Mouse (Mus musculus): ENCODE results near the gene Hoxb7. TPM values are rescaled to one million over a fixed set of nuclear protein-coding genes. Genes with fewer than 3 reads are reported as not detected.

Gene Hoxb7
- polyA plus RNA-seq, 1 experiment from 2014 or later = 2.5 TPM

DNA sequence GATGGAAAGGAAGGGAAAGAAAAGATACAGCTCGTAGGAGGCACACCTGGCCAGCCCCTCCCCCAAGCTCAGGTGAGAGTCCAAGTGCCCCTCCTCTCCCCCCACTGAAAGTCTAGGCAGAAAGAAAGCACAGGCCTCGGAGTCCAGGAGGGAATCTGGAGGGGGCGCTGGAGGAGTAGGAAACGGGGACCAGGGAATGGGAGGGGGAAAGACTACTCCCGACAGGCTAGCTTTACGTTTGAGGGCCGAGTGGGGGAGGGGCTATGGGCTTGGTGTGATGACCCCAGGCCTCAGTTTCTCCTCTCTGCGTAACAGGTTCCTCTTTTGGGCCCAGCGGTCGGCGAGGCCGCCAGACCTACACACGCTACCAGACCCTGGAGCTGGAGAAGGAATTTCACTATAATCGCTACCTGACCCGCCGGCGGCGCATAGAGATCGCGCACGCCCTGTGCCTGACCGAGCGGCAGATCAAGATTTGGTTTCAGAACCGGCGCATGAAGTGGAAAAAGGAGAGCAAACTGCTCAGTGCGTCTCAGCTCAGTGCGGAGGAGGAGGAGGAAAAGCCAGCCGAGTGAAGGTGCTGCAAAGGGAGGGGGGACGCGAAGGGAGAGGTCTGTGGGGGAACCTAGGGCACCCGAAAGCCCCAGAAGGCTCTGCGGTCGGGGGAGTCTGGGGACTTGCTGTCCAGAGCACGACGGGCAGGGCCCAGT, 14.1 kb downstream of the Hoxb7 start:
- Histone ChIP-seq H3K4me2 (peak overlapping the region; percentile 70), H3K9ac (peak overlapping the region; percentile 63), H3K9me3 (no peaks in the 10 kb centered on the region), H3K27me3 (peaks cover 96% of the 10 kb centered on the region), H3K36me3 (no peaks in the 10 kb centered on the region), H3K4me1 (peaks cover 20% of the 10 kb centered on the region), H3K27ac (peak overlapping the region; percentile 85), H3K4me3 (peak overlapping the region; percentile 57)
- ATAC-seq (ENCODE audit: borderline replicate concordance, extremely low read depth, low FRiP score, low TSS enrichment) = no peak
- 3% methylated on average over 35 of the region's 35 CpGs for WGBS

DNA sequence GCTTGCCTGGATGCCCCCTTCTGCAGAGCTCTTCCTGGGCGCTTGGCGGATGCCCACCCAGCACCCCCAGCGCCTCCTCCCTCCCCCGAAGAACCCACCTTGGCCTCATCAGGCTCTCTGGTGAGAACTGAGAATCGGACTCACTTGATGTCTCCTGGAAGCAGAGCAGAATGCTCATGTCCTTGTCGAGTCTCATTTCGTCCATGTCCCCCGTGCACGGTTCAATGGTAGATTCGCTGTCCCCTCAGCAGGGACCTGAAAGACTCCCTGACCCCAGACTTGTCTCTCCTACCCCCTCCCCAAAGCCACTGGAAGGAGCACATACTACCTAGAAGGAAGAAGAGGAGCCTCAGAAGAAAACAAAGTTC, 14.6 kb downstream of the Hoxb7 start:
- peaks cover 16% of the 10 kb centered on the region for H3K4me1 ChIP-seq
- peak overlapping the region; percentile 63 for H3K9ac ChIP-seq
- peak overlapping the region; percentile 57 for H3K4me3 ChIP-seq
- H3K36me3 ChIP-seq = no peaks in the 10 kb centered on the region
- H3K4me2 ChIP-seq = peak overlapping the region; percentile 70
- WGBS = 25% methylated on average over 10 of the region's 10 CpGs
- ATAC-seq (ENCODE audit: borderline replicate concordance, extremely low read depth, low FRiP score, low TSS enrichment) = no peak
- H3K27ac ChIP-seq = peak overlapping the region; percentile 85
- H3K27me3 ChIP-seq = peaks cover 96% of the 10 kb centered on the region
- no peaks in the 10 kb centered on the region for H3K9me3 ChIP-seq

DNA sequence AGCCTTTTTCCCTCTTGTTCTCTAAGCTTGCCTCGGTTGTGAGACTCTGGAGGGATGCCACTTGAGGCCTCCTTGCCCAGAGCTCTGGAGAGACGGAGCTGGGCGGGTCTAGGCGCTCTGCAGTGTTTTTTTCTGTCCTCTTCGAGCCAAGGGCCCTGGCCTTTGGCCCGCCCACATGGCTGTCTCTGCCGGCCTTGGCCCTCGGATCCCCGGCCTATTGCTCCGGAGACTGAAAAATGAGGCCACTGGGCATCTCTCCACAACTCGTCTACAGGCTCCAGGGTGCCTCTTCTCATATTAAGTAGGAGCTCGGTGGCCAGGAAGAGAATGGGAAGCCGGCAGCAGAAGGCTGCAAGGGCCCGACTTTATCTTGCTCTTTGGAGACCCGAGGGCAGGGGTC, 15.4 kb downstream of the Hoxb7 start:
- Histone ChIP-seq H3K36me3 (no peaks in the 10 kb centered on the region), H3K27me3 (peaks cover 96% of the 10 kb centered on the region), H3K4me3 (peak overlapping the region; percentile 59), H3K9me3 (no peaks in the 10 kb centered on the region), H3K4me1 (peaks cover 16% of the 10 kb centered on the region), H3K27ac (peak overlapping the region; percentile 85), H3K4me2 (peak overlapping the region; percentile 70), H3K9ac (peak overlapping the region; percentile 30)
- peak; percentile 6; the same call in 1 of the 2 replicates for ATAC-seq (ENCODE audit: borderline replicate concordance, extremely low read depth, low FRiP score, low TSS enrichment)
- WGBS = 6% methylated on average over 15 of the region's 15 CpGs

DNA sequence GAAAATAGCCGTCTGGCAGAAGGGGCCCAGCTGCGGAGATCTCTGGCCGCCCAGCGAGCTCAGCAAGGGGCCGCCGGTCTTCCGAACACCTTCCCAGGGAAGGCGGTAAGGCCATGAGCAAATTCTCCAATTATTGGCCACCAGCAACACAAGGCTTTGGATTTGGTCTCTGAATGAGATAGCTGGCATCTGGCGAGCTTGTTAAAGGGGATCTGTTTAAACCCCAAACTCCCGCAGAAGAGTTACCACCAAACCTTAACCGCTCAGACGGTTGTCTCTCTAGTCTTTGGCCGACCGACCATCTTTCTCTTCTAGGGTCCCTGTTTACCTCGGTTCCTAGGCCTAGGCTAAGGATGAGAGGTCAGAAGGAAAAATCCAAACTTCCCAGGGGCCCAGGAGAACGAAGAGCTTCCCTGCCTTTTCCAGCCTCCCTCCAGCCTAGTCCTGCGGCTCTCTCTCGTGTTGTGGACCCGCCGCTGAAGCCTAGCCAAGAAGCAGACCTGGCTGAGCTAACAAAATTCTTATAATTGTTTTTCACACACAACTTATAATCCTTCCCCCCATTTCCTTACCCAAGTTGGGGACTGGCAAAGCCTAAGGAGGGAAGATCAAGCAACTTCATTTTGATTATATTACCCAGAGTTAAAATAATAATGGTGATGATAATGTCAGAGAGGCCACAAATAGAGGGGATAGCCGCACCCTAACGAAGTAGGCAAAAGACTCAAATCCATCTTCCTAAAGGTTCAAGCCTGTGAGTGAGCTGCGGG, 16.1 kb downstream of the Hoxb7 start:
- Histone ChIP-seq H3K4me3 (peak overlapping the region; percentile 59), H3K9me3 (no peaks in the 10 kb centered on the region), H3K27me3 (peaks cover 95% of the 10 kb centered on the region), H3K9ac (peak overlapping the region; percentile 30), H3K4me2 (peak overlapping the region; percentile 70), H3K36me3 (no peaks in the 10 kb centered on the region), H3K27ac (peak overlapping the region; percentile 85), H3K4me1 (peaks cover 16% of the 10 kb centered on the region)
- WGBS = 13% methylated on average over 23 of the region's 23 CpGs
- no peak for ATAC-seq (ENCODE audit: borderline replicate concordance, extremely low read depth, low FRiP score, low TSS enrichment)

DNA sequence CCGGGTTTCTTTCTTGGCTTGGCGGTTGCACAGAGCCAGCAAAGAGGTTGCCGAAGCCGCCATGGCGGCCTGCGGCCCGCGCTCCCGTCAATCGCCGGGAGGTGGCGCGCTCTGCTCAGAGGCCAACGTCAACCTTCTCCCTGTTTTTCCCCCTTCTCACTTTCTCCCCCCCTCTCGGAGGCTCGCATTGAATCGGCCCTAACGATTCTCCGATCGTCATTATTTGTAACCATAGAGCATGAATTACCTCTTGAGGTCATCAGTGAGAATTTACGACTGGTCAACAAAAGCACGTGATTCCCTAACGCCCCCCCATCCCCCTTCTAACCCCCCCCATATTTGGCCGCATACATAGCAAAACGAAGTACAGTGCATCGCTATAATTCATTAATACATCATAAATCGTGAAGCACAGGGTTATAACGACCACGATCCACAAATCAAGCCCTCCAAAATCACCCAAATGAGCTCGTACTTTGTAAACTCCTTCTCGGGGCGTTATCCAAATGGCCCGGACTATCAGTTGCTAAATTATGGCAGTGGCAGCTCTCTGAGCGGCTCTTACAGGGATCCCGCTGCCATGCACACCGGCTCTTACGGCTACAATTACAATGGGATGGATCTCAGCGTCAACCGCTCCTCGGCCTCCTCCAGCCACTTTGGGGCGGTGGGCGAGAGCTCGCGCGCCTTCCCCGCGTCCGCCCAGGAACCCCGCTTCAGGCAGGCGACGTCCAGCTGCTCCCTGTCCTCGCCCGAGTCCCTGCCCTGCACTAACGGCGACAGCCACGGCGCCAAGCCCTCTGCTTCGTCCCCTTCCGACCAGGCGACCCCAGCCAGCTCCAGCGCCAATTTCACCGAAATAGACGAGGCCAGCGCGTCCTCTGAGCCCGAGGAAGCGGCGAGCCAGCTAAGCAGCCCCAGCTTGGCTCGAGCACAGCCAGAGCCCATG, 17.0 kb downstream of the Hoxb7 start, which contains the start of gene Hoxb5:
Gene Hoxb5, plus strand, starts transcription at position 186 of the 949 bp plus-strand sequence.
- Histone ChIP-seq H3K27me3 (peaks cover 95% of the 10 kb centered on the region), H3K4me1 (peaks cover 16% of the 10 kb centered on the region), H3K36me3 (no peaks in the 10 kb centered on the region), H3K27ac (peak within 1 kb of the TSS; percentile 99), H3K9ac (peak within 1 kb of the TSS; percentile 88), H3K4me3 (peak within 1 kb of the TSS; percentile 59), H3K9me3 (no peaks in the 10 kb centered on the region), H3K4me2 (peak within 1 kb of the TSS; percentile 70)
- ATAC-seq (ENCODE audit: borderline replicate concordance, extremely low read depth, low FRiP score, low TSS enrichment) = peak; percentile 80
- WGBS = under 1% methylated on average over 69 of the region's 69 CpGs

DNA sequence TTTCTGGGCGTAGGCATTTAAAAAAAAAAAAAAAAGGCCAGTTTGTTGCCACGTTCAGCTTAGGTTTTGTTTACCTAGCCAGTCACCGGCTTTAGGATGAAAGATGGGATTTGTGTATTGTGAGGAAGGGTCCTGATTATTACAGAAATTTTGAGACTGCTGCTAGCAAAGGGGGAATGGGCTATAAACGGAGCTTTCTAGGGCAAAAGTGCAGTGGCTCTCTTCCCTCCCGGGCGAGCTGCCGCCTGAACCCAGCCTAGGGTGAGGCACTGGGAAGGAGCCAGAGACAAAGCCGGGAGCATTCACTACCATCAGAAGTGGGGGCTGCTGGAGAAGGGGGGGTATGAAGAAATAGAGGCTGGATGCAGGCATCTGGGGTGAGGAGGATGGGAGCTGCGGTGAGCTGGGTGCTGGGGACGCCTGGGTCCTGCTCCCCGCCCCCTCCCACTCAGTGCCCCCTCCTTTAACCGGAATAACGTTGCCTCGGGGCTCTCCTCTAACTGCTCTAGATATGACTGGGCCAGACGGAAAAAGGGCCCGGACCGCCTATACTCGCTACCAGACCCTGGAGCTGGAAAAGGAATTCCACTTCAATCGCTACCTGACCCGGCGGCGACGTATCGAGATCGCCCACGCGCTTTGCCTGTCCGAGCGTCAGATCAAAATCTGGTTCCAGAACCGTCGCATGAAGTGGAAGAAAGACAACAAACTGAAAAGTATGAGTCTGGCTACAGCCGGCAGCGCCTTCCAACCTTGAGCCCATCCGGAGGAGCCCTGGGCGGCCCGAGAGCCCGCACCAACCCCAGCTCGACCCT, 18.2 kb downstream of the Hoxb7 start:
- Histone ChIP-seq H3K9me3 (no peaks in the 10 kb centered on the region), H3K36me3 (no peaks in the 10 kb centered on the region), H3K4me2 (peak overlapping the region; percentile 70), H3K9ac (peak overlapping the region; percentile 88), H3K27me3 (peaks cover 89% of the 10 kb centered on the region), H3K4me1 (peaks cover 22% of the 10 kb centered on the region), H3K27ac (peak overlapping the region; percentile 99), H3K4me3 (peak overlapping the region; percentile 59)
- WGBS = 2% methylated on average over 38 of the region's 38 CpGs
- ATAC-seq (ENCODE audit: borderline replicate concordance, extremely low read depth, low FRiP score, low TSS enrichment) = no peak

DNA sequence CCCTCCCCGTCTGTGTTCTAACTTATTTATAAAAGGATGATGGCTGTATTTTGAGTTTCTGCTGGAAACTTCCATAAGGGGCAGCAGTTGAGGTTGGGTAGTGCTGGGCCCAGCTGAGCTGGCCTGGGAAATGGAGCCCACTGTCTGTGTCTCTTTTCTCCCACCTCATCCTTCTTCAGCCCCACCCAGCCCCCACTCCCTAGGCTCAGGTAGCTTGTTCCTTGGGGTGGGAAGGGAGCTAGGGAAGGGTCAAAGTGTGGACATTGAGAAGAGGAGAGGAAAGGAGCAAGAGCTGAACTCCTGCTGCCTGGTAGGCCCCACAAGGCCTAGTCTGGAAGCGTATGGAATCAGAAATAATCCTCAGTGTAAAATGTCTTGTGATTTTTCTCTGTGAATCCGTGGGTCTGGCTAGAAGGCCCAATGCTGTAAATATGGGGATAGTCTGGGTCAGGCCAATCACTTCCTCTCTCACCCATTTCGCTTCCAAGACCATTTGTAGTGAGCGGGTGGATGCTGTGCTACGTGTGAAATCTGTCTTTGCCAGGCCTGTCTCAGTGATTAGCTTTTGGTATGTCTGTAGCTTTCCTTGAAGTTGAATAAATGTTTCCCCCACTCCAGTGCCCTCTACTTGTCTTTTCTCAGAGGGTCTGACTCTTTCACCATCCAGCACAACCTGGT, 19.2 kb downstream of the Hoxb7 start:
- WGBS = 37% methylated on average over 6 of the region's 6 CpGs

DNA sequence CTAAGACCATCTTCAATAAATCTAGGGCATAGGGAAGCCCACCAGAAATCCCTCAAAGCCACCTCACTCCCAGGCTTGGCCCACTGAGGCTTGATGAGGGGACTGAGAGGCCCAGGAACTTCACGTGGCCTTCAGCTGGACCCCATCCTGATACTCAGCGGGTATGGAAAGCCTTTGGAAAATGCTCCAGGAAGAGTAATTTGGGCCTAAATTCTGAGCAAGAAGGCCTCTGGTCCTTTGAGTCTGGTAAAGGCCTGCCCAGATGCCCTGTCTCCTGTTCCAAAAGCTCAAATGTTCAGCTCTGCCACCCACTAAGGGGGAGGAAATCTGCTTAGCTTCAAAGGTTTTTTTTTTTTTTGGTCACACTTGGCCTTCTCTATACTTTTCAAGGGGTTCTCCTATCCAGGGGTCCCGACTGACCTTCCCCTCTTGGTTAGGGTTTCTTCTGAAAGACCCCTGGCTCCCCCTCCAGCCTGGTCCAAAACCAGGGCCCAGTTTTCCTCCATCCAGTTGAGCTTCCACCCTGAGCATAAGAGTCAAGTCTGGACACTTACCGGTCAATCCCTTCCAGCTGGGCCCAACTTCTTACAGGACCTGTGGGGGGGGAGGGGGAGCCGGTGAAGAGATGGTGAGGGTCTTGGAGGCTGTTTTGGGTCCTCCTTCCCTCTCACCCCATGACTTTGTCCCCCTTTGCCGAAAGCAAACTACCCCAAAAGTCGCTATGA, 19.9 kb downstream of the Hoxb7 start:
- Histone ChIP-seq H3K27me3 (peaks cover 87% of the 10 kb centered on the region), H3K4me2 (peak overlapping the region; percentile 70), H3K9ac (peak overlapping the region; percentile 88), H3K4me1 (peaks cover 19% of the 10 kb centered on the region), H3K9me3 (no peaks in the 10 kb centered on the region), H3K27ac (peak overlapping the region; percentile 99), H3K4me3 (peak overlapping the region; percentile 59), H3K36me3 (no peaks in the 10 kb centered on the region)
- ATAC-seq (ENCODE audit: borderline replicate concordance, extremely low read depth, low FRiP score, low TSS enrichment) = no peak
- 24% methylated on average over 7 of the region's 7 CpGs for WGBS

More for the DNA sequence above, 19.2 kb downstream of the Hoxb7 start:
- Histone ChIP-seq H3K4me3 (peak overlapping the region; percentile 59), H3K9ac (peak overlapping the region; percentile 88), H3K27me3 (peaks cover 87% of the 10 kb centered on the region), H3K4me1 (peaks cover 17% of the 10 kb centered on the region), H3K9me3 (no peaks in the 10 kb centered on the region), H3K36me3 (no peaks in the 10 kb centered on the region), H3K27ac (peak overlapping the region; percentile 99), H3K4me2 (peak overlapping the region; percentile 70)
- no peak for ATAC-seq (ENCODE audit: borderline replicate concordance, extremely low read depth, low FRiP score, low TSS enrichment)

DNA sequence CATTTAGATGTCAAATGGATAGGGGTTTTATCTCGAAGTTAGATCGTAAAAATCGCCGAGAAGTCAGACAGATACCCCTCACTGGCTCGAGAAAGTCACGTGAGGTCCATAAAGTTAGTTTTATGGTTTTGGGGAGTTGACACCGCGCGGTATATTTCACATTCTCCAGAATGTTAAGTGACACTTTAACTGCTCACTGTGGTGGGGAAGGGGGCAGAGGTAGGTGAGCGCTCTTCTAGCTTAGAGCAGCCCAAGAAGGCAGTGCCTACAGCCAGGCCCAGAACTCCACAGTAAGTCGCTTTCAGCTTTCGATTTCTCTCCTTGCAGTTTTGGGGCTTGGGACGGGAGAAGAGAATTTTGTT, 20.5 kb downstream of the Hoxb7 start:
- peak overlapping the region; percentile 70 for H3K4me2 ChIP-seq
- H3K4me3 ChIP-seq = peak overlapping the region; percentile 59
- peaks cover 19% of the 10 kb centered on the region for H3K4me1 ChIP-seq
- peak overlapping the region; percentile 99 for H3K27ac ChIP-seq
- ATAC-seq (ENCODE audit: borderline replicate concordance, extremely low read depth, low FRiP score, low TSS enrichment) = no peak
- H3K9me3 ChIP-seq = no peaks in the 10 kb centered on the region
- WGBS = 15% methylated on average over 13 of the region's 13 CpGs
- peak overlapping the region; percentile 88 for H3K9ac ChIP-seq
- H3K36me3 ChIP-seq = no peaks in the 10 kb centered on the region
- H3K27me3 ChIP-seq = peaks cover 86% of the 10 kb centered on the region

DNA sequence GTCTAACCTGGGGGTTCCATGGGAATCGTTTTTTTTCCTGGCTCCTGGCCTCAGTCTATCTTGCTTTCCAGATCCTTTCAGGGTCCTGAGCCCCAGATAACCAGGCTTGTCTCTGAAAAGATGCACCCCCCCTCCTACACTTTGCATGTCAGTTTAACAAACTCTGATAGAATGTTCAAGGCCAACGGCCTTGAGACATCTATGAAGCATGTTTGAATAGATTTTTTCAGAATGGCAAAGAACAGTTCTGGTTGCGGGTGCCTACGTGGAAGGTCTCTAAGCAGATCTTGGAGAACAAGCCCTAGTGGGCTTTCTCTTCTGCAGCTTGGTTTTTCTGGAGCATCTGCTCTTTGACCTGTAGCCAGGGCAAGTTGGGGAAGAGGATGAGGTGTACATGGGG, 22.3 kb downstream of the Hoxb7 start:
- peak overlapping the region; percentile 70 for H3K4me2 ChIP-seq
- H3K27me3 ChIP-seq = peaks cover 86% of the 10 kb centered on the region
- H3K27ac ChIP-seq = peak overlapping the region; percentile 99
- H3K4me3 ChIP-seq = peak overlapping the region; percentile 59
- H3K36me3 ChIP-seq = no peaks in the 10 kb centered on the region
- H3K9ac ChIP-seq = peak overlapping the region; percentile 88
- H3K9me3 ChIP-seq = no peaks in the 10 kb centered on the region
- H3K4me1 ChIP-seq = peaks cover 27% of the 10 kb centered on the region
- 15% methylated on average over 4 of the region's 4 CpGs for WGBS
- ATAC-seq (ENCODE audit: borderline replicate concordance, extremely low read depth, low FRiP score, low TSS enrichment) = no peak
